Mouse (Mus musculus) midbrain, embryonic 11.5 days (tissue): ENCODE data around the gene Fbxo48. TPM values are rescaled to one million over a fixed set of nuclear protein-coding genes. Genes with fewer than 3 reads are reported as not detected.

Experiments
- ATAC-seq: fragments of 200-750 bp; cut with Nextera tagmentation; 2 replicates; pipeline ENCODE4 v1.8.0; 2017; ENCODE audit warnings: moderate TSS enrichment, moderate library complexity; ENCODE audit not compliant: low FRiP score
- DNase-seq: peaks from one replicate; pipeline ENCODE4 v3.0.0; 2015; ENCODE audit warnings: low spot score; ENCODE audit errors: missing footprints
- H3K27ac ChIP-seq: fragments of 300-500 bp; sonication (generic); 2 replicates; pipeline ENCODE4 v1.5.1; 2014; ENCODE audit warnings: low read depth, low read length
- H3K27me3 ChIP-seq: fragments of 300-500 bp; sonication (generic); 2 replicates; pipeline ENCODE4 v1.6.1; 2014; ENCODE audit warnings: mild to moderate bottlenecking, low read length, moderate library complexity, mixed read lengths; ENCODE audit not compliant: control insufficient read depth, insufficient read depth
- H3K36me3 ChIP-seq: fragments of 300-500 bp; sonication (generic); 2 replicates; pipeline ENCODE4 v1.6.1; 2014; ENCODE audit warnings: mild to moderate bottlenecking, low read length, moderate library complexity, mixed read lengths; ENCODE audit not compliant: control insufficient read depth, insufficient read depth
- H3K4me1 ChIP-seq: fragments of 300-500 bp; sonication (generic); 2 replicates; pipeline ENCODE4 v1.6.1; 2014; ENCODE audit warnings: low read length; ENCODE audit not compliant: control insufficient read depth, insufficient read depth
- H3K4me2 ChIP-seq: fragments of 300-500 bp; sonication (generic); 2 replicates; pipeline ENCODE4 v1.6.1; 2014; ENCODE audit warnings: mild to moderate bottlenecking, moderate library complexity
- H3K4me3 ChIP-seq: fragments of 300-500 bp; sonication (generic); 2 replicates; pipeline ENCODE4 v1.5.1; 2014; ENCODE audit warnings: low read depth, low read length
- H3K9ac ChIP-seq: fragments of 300-500 bp; sonication (generic); 2 replicates; pipeline ENCODE4 v1.6.1; 2014; ENCODE audit warnings: low read length
- H3K9me3 ChIP-seq: fragments of 300-500 bp; sonication (generic); 2 replicates; pipeline ENCODE4 v1.6.1; 2016; ENCODE audit warnings: low read length; ENCODE audit not compliant: control insufficient read depth
- WGBS: fragments of 180-500 bp; shearing (Covaris S2); extraction: QIAGEN DNeasy Blood & Tissue Kit; methylation state at CpG from one replicate; pipeline ENCODE4 v1.1.7; 2014; 5-methylcytosine and 5-hydroxymethylcytosine counted together
- polyA plus RNA-seq: library from polyadenylated mRNA; unstranded; fragments of >200 nt; fragmentation: Nextera tagmentation; extraction: Ambion mirVana; gene quantifications from 2 replicates; pipeline ENCODE4 v1.2.1, GENCODE M21; 2014

Gene Fbxo48
- polyA plus RNA-seq, 1 experiment from 2014 or later: 2.4 TPM

- DNase-seq: no peak
- Histone ChIP-seq H3K27me3 (no peaks in the 10 kb centered on the region), H3K9ac (no peak overlapping the region), H3K36me3 (no peaks in the 10 kb centered on the region), H3K27ac (no peak overlapping the region), H3K4me2 (no peak overlapping the region), H3K9me3 (no peaks in the 10 kb centered on the region), H3K4me1 (no peaks in the 10 kb centered on the region), H3K4me3 (no peak overlapping the region)
- no peak for ATAC-seq
- WGBS: 90% methylated on average over 7 of the region's 7 CpGs
Observed at GRCm38 (mm10) chr11:16986550-16987187, 35.5 kb downstream of the Fbxo48 start.

- Histone ChIP-seq H3K27ac (no peak overlapping the region), H3K9me3 (no peaks in the 10 kb centered on the region), H3K4me3 (no peak overlapping the region), H3K4me1 (no peaks in the 10 kb centered on the region), H3K36me3 (no peaks in the 10 kb centered on the region), H3K4me2 (no peak overlapping the region), H3K9ac (no peak overlapping the region), H3K27me3 (no peaks in the 10 kb centered on the region)
- DNase-seq (no peak), ATAC-seq (no peak)
- WGBS: 89% methylated on average over 6 of the region's 6 CpGs
Observed at GRCm38 (mm10) chr11:16987745-16988328, 36.7 kb downstream of the Fbxo48 start.

GRCm38 (mm10) chr11:16989885-16990284 is 38.7 kb downstream of the Fbxo48 start:
- Histone ChIP-seq H3K4me1 (no peaks in the 10 kb centered on the region), H3K27me3 (no peaks in the 10 kb centered on the region), H3K36me3 (no peaks in the 10 kb centered on the region), H3K9me3 (no peaks in the 10 kb centered on the region), H3K9ac (no peak overlapping the region), H3K4me2 (no peak overlapping the region), H3K27ac (no peak overlapping the region), H3K4me3 (no peak overlapping the region)
- ATAC-seq (no peak), DNase-seq (no peak)
- 91% methylated on average over 5 of the region's 5 CpGs for WGBS

GRCm38 (mm10) chr11:16992880-16993279 is 41.7 kb downstream of the Fbxo48 start:
- Histone ChIP-seq H3K9ac (no peak overlapping the region), H3K9me3 (no peaks in the 10 kb centered on the region), H3K27ac (no peak overlapping the region), H3K4me3 (no peak overlapping the region), H3K36me3 (no peaks in the 10 kb centered on the region), H3K4me2 (no peak overlapping the region), H3K27me3 (no peaks in the 10 kb centered on the region), H3K4me1 (no peaks in the 10 kb centered on the region)
- DNase-seq (no peak), ATAC-seq (no peak)
- WGBS: 86% methylated on average over 6 of the region's 6 CpGs

- no peaks in the 10 kb centered on the region for H3K9me3 ChIP-seq
- H3K27ac ChIP-seq: no peak overlapping the region
- ATAC-seq (no peak), DNase-seq (no peak)
- no peak overlapping the region for H3K4me3 ChIP-seq
- H3K27me3 ChIP-seq: no peaks in the 10 kb centered on the region
- H3K4me1 ChIP-seq: no peaks in the 10 kb centered on the region
- no peak overlapping the region for H3K4me2 ChIP-seq
- no peaks in the 10 kb centered on the region for H3K36me3 ChIP-seq
- H3K9ac ChIP-seq: no peak overlapping the region
Observed at GRCm38 (mm10) chr11:16996818-16997217, 45.6 kb downstream of the Fbxo48 start.

- no peak for DNase-seq
- Histone ChIP-seq H3K36me3 (no peaks in the 10 kb centered on the region), H3K4me1 (no peaks in the 10 kb centered on the region), H3K4me2 (no peak overlapping the region), H3K4me3 (no peak overlapping the region), H3K27ac (no peak overlapping the region), H3K9ac (no peak overlapping the region), H3K9me3 (no peaks in the 10 kb centered on the region), H3K27me3 (no peaks in the 10 kb centered on the region)
- ATAC-seq: no peak
Observed at GRCm38 (mm10) chr11:16997465-16997864, 46.3 kb downstream of the Fbxo48 start.

GRCm38 (mm10) chr11:16999387-16999786 is 48.2 kb downstream of the Fbxo48 start:
- H3K27ac ChIP-seq: no peak overlapping the region
- no peaks in the 10 kb centered on the region for H3K4me1 ChIP-seq
- ATAC-seq (no peak), DNase-seq (no peak)
- no peaks in the 10 kb centered on the region for H3K9me3 ChIP-seq
- no peaks in the 10 kb centered on the region for H3K36me3 ChIP-seq
- 84% methylated on average over 4 of the region's 4 CpGs for WGBS
- H3K4me2 ChIP-seq: no peak overlapping the region
- H3K27me3 ChIP-seq: no peaks in the 10 kb centered on the region
- H3K9ac ChIP-seq: no peak overlapping the region
- no peak overlapping the region for H3K4me3 ChIP-seq

- no peak overlapping the region for H3K9ac ChIP-seq
- H3K4me2 ChIP-seq: no peak overlapping the region
- no peaks in the 10 kb centered on the region for H3K4me1 ChIP-seq
- no peak overlapping the region for H3K27ac ChIP-seq
- no peak overlapping the region for H3K4me3 ChIP-seq
- H3K36me3 ChIP-seq: no peaks in the 10 kb centered on the region
- no peaks in the 10 kb centered on the region for H3K9me3 ChIP-seq
- no peak for ATAC-seq
- DNase-seq: no peak
- H3K27me3 ChIP-seq: no peaks in the 10 kb centered on the region
Observed at GRCm38 (mm10) chr11:16999933-17000332, 48.8 kb downstream of the Fbxo48 start.

GRCm38 (mm10) chr11:17000353-17001334 is 49.5 kb downstream of the Fbxo48 start:
- Histone ChIP-seq H3K27me3 (no peaks in the 10 kb centered on the region), H3K9ac (no peak overlapping the region), H3K27ac (no peak overlapping the region), H3K4me2 (no peak overlapping the region), H3K9me3 (no peaks in the 10 kb centered on the region), H3K36me3 (no peaks in the 10 kb centered on the region), H3K4me1 (no peaks in the 10 kb centered on the region), H3K4me3 (no peak overlapping the region)
- 83% methylated on average over 9 of the region's 9 CpGs for WGBS
- ATAC-seq (no peak), DNase-seq (peak; percentile 39)
